Mouse (Mus musculus) left cerebral cortex, adult 18-20 months (tissue): ENCODE measurements around the gene Slc16a11. TPM values are rescaled to one million over a fixed set of nuclear protein-coding genes. Genes with fewer than 3 reads are reported as not detected.

Source experiments
- DNase-seq, 2 experiments: peaks; one replicate each; pipeline ENCODE4 v3.0.0; 2021 to 2022; ENCODE audit warnings: low spot score in 2 of 2, mixed read lengths in 1 of 2
- total RNA-seq, 2 experiments: library from RNA; stranded (reverse); gene quantifications; 2 replicates each; pipeline ENCODE4 v1.2.3; 2021

Slc16a11 gene
- total RNA-seq, 2 experiments from 2014 or later = 34.2 to 35.5 TPM

DNA sequence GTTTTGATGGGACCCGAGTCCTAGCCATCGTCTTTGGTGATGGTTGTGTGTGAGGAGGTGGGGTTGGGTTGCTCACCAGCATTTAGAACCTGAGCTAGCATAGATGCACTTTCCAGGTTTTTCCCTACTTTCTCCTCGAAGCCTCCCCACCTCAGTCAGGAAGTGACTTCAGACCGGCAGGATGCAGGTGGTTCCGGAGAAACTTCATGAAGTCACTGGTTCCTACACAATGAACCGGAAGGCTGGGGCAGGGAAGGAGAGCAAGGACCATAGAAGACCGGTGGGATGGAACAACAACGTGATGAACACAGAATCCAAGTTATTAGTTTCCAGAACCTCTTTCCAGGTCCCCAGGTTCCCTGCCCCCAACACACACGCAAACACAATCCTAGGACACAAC, 11.2 kb downstream of the Slc16a11 start:
- no peak for DNase-seq

DNA sequence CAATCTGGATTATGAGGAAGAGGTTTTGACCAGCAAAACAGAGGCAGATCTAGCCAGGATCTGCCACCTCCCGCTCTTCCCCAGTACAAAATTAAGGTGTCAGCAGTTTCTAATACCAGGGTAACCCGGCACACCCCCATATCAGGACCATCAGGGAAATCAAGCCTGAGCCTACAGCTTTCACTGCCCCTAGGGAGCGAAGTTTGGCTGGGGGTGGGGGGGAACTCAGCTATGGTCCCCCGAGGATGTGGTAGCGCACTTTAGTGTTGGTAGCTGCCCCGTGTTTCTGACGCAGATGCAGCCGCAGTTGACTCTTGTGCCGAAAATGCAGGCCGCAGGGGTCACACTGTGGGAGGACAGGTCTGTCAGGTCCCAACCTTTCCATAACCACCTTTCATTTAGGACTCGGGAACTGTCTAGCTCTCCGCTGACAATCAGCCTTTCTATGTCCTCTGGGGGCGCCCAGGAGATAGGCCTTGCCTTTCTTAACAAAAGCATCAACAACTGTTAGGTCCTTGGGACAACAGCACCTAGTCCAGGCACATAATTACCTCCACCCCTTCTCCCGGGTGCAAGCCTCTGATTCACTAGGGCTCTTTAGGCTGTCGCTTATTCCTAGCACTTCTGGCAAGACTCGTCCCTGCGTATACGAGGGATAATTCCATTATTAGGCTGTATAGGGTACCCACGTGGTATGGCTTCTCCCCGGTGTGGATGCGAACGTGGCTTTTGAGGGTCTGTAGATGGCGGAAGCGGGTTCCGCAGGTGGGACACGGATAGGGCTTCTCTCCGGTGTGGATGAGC, 13.4 kb downstream of the Slc16a11 start:
- no peak for DNase-seq

DNA sequence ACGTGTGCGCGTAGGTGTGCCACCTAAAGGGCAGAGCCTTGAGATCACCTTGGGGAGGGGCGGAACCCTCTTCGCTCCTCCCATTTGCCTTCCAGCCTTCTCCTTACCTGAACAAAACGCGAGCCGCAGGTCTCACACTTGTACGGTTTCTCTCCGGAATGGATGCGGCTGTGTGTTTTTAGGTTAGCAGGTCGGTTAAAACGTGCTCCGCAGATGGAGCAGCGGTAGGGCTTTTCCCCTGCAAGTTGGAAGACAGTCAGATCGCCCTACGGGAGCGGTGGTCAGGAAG, 14.0 kb downstream of the Slc16a11 start:
- DNase-seq = no peak

- no peak for DNase-seq
Observed at GRCm38 (mm10) chr11:70227126-70227525, 14.6 kb downstream of the Slc16a11 start.

GRCm38 (mm10) chr11:70227661-70228245, 15.2 kb downstream of the Slc16a11 start:
- DNase-seq = no peak

DNA sequence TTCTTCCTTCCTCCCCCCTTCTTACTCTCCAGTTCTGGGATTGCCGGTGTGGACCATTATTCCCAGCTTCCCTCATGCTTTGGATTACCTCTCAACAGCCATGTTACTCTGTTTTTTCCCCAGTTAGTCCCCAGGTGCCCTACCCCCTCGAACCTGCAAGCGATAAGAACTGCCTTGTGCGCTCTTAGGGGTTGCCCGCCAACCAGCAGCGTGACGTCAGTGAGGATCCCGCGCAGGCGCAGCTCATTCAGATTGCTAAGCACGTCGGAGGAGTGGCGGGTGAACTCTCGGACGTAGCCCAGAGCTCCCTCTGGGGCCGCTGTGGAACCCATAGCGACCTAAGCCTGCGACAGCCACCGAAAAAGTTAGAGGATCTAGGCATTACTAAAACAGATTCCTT, 16.3 kb downstream of the Slc16a11 start:
- DNase-seq = peak; percentile 81 to 82

DNA sequence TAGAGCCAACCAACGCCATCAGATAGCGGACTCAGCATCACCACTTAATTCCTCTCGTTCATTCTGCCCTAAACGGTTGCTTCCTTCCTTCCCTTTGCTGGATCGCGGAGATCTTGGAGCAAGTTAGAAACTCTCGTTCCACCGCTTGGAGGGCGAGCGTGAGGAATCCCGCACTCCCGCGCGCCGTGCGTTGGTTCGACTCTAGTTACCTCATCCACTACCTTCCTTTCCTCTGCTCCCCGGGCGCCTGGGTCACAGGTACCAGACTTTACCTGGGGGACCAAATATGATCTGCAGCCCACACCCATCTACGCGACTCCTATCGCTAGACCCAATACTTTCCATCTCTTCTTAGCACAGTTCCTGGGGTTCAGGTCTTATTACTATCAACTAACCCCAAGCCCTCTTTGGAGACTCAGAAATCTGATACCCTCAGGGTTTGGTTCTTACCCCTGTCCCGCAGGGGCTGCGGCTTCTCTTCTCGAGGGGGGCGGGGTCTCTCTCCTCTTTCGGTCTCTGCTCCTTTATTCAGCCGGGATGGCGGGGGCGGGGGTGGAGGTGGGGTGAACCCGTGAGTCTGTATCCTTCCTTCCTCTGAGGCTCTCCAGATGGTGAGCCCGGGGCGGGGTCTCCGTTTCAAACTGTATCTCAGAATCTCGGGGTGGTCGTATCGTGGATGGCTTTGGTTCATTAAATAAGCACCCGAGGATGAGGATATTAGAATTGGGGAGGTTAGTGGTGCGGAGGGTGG, 16.9 kb downstream of the Slc16a11 start, which contains the start of gene Bcl6b:
Bcl6b (minus strand) TSS at position 539 of the 751 bp plus-strand sequence.
- no peak for DNase-seq

GRCm38 (mm10) chr11:70230239-70230727, 17.7 kb downstream of the Slc16a11 start:
- DNase-seq = peak; percentile 78 to 83

DNA sequence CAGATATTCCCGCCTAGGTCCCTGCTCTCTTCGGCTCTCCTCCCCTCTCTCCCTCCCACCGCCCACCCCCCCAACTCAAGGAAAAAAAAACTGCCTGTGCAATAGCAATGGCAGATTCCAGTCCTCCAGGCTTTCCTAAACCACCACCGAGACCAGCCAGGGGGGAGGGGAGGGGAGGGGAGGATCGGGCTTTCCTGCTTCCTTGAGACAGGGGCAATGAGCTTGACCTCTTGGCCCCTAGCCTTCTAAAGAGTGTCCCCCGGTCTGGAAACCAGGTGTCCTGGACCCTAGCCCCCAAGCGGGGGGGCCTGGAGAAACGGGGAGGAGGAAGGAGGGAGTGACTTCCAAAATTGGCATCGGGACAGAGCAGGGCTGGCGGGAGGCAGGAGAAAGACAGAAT, 20.0 kb downstream of the Slc16a11 start:
- no peak for DNase-seq

- DNase-seq = no peak
Observed at GRCm38 (mm10) chr11:70233016-70233415, 20.5 kb downstream of the Slc16a11 start.

- DNase-seq = no peak
Observed at GRCm38 (mm10) chr11:70234037-70234436, 21.5 kb downstream of the Slc16a11 start.

GRCm38 (mm10) chr11:70234497-70234896, 21.9 kb downstream of the Slc16a11 start:
- no peak for DNase-seq

DNA sequence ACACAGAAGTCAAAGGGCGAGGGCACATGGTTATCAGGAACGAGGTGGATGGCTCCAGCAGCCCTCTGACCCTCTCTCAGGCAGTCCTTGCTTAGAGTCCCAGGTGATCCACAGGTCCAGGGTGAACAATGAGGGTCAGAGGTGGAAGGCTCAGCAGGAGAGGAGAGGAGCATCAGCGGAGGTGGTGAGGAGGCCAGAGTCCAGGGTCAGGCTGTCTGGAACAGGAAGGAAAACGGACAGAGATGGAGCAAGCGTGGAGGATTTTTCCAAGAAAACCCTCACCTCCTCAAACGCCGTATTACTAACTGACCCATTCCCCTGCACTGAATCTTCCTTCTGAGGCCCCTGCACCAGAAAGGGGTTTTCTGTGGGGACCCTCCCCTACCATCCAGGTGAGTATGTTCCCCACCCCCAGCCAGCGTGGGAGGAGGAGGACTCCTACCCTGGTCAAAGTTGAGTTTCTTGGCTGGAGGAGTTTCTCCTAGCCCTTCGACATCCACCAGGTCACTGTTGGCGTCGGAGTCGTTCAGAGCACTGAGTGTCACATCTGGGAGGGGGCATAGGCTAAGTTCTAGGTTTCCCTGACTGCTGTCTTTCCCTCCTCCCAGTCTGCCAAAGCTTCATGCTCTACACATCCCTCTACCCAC, 22.8 kb downstream of the Slc16a11 start:
- no peak for DNase-seq

GRCm38 (mm10) chr11:70236717-70237116, 24.2 kb downstream of the Slc16a11 start:
- DNase-seq = no peak

GRCm38 (mm10) chr11:70237457-70238167, 25.1 kb downstream of the Slc16a11 start, which contains the start of gene 0610010K14Rik:
0610010K14Rik (minus strand) TSS chr11:70237914.
- peak; percentile 97 to 98 for DNase-seq

DNA sequence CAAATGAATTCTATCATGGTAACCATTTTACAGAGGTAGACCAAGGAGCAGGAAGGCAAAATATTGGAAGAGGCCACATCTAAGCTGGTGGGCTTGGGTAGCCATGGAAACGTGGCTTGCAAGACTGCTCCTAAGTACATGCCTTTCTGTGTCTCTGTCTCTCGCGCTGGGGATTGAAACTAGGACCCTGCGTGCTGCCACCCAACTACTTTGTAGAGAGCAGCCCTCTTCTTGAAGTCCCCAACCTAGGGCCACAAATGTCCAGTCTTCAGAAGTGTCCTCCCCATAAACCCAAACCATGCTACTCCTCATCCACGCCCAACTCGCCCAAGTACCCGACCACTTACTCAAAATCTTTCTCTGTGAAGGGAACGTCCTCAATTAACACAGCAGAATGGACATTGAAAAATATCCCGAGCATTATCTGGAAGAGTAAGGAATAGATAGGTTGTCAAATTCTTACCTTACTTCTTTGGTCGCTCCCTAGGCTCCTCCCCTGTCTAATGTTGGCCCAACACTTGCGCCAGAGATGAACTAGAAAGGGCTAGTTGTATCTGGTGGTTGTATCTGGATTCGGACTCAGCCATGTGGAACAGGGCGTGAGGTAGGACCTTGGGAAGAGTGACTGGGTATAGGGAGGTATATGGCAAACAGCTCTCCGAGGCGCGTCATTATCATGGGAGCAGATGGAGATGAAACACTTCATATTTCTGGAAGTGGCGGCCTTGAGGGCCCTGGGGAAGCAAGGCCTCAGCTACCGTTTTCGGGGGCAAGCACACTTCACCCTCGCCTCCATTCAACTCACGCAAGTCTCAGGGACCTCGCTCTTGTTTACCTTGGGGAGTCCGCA, 26.3 kb downstream of the Slc16a11 start:
- no peak for DNase-seq

GRCm38 (mm10) chr11:70239541-70240279, 27.2 kb downstream of the Slc16a11 start, which contains the start of the genes Gm21988 and Rnasek:
Gm21988 (minus strand) TSS chr11:70239830.
Rnasek (minus strand) TSS chr11:70239842.
- peak; percentile 74 to 79 for DNase-seq

DNA sequence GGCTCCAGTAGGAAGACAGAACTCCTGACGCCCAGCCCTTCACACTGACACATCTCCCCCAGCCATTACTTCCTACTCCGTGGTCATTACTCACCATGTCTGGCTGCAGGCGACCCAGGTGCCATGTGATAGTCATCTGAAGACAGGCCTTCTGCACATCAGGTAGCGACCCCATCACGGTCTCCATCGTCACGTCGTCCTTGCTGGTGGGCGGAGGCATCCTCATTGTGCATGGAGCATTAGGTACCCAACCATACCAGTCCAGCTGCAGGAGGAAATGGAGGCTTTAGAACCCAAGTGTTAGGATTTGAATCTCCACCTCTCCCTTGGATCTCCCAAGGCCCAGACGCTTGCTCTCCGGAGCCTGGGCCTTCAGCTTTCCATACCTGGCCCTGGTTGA, 30.0 kb downstream of the Slc16a11 start:
- DNase-seq = no peak
